Mouse (Mus musculus) embryonic facial prominence, embryonic 10.5 days (tissue): ENCODE results near the gene 3100002H09Rik. TPM values are rescaled to one million over a fixed set of nuclear protein-coding genes. Genes with fewer than 3 reads are reported as not detected.

Source experiments
- DNase-seq: peaks from one replicate; pipeline ENCODE4 v3.0.0-alpha.2; 2017; ENCODE audit warnings: low spot score
- H3K27ac ChIP-seq: fragments of 300-500 bp; sonication (generic); replicated peaks from 2 replicates; pipeline ENCODE4 v1.5.1; 2016; ENCODE audit warnings: mild to moderate bottlenecking
- H3K27me3 ChIP-seq: fragments of 300-500 bp; sonication (generic); replicated peaks from 2 replicates; pipeline ENCODE4 v1.6.1; 2016; ENCODE audit warnings: low read depth, mild to moderate bottlenecking; ENCODE audit not compliant: poor library complexity, severe bottlenecking
- H3K36me3 ChIP-seq: fragments of 300-500 bp; sonication (generic); replicated peaks from 2 replicates; pipeline ENCODE4 v1.6.1; 2016; ENCODE audit warnings: mild to moderate bottlenecking, moderate library complexity
- H3K4me1 ChIP-seq: fragments of 300-500 bp; sonication (generic); 2 replicates; pipeline ENCODE4 v1.6.1; 2016
- H3K4me3 ChIP-seq: fragments of 300-500 bp; sonication (generic); 2 replicates; pipeline ENCODE4 v1.5.1; 2016; ENCODE audit warnings: mild to moderate bottlenecking, moderate library complexity
- H3K9me3 ChIP-seq: fragments of 300-500 bp; sonication (generic); 2 replicates; pipeline ENCODE4 v1.6.1; 2016; ENCODE audit warnings: mild to moderate bottlenecking
- WGBS: fragments of 180-500 bp; shearing (Covaris S2); methylation state at CpG from one replicate; pipeline ENCODE4 v1.1.7; 2016; 5-methylcytosine and 5-hydroxymethylcytosine counted together
- polyA plus RNA-seq: library from polyadenylated mRNA; unstranded; fragments of >200 nt; fragmentation: Nextera tagmentation; extraction: Ambion mirVana; gene quantifications from 2 replicates; pipeline ENCODE4 v1.2.1, GENCODE M21; 2016

3100002H09Rik gene
- polyA plus RNA-seq, 1 experiment from 2014 or later: 0.24 TPM

GRCm38 (mm10) chr4:124633281-124633680 is 22.7 kb upstream of the 3100002H09Rik start:
- Histone ChIP-seq H3K4me1 (no peaks in the 10 kb centered on the region), H3K9me3 (no peaks in the 10 kb centered on the region), H3K4me3 (no peak overlapping the region), H3K36me3 (no peaks in the 10 kb centered on the region), H3K27me3 (peaks cover 26% of the 10 kb centered on the region), H3K27ac (no peak overlapping the region)
- DNase-seq: peak; percentile 79
- 8% methylated on average over 9 of the region's 9 CpGs for WGBS

- Histone ChIP-seq H3K4me1 (no peaks in the 10 kb centered on the region), H3K9me3 (no peaks in the 10 kb centered on the region), H3K36me3 (no peaks in the 10 kb centered on the region), H3K27me3 (peaks cover 22% of the 10 kb centered on the region), H3K4me3 (no peak overlapping the region), H3K27ac (no peak overlapping the region)
- 74% methylated on average over 10 of the region's 10 CpGs for WGBS
- DNase-seq: no peak
These were observed 22.3 kb upstream of the 3100002H09Rik start for GRCm38 (mm10) chr4:124632856-124633255.

GRCm38 (mm10) chr4:124631456-124631855 is 20.9 kb upstream of the 3100002H09Rik start:
- DNase-seq: no peak
- Histone ChIP-seq H3K4me1 (peaks cover 4% of the 10 kb centered on the region), H3K4me3 (no peak overlapping the region), H3K9me3 (no peaks in the 10 kb centered on the region), H3K27me3 (peaks cover 14% of the 10 kb centered on the region; the same call in 1 of the 2 replicates), H3K27ac (no peak overlapping the region), H3K36me3 (no peaks in the 10 kb centered on the region)
- WGBS: 59% methylated on average over 4 of the region's 4 CpGs

DNA sequence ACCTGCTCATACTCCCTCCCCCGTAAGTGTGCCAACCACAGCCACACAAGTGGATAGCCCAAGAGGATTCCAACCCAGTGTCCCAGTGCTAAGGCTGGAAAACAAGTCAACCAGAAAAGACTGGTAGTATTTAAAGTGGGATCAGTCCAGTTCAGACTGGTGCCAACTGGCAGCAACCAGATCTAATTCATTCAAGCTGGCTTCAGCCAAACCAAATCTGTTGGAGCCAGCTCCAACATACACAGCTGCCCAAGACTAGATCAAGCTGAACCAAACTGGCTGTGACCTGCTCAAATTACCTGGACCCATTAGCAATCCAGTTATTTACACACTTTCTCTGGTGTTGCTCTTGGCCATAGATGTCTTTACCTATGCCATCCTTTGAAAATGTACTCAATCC is 16.2 kb upstream of the 3100002H09Rik start:
- no peak for DNase-seq
- Histone ChIP-seq H3K4me3 (no peak overlapping the region), H3K27me3 (peaks cover 14% of the 10 kb centered on the region), H3K9me3 (no peaks in the 10 kb centered on the region), H3K36me3 (no peaks in the 10 kb centered on the region), H3K27ac (no peak overlapping the region), H3K4me1 (peaks cover 22% of the 10 kb centered on the region)
- 88% methylated on average over 1 of the region's 1 CpGs for WGBS

DNA sequence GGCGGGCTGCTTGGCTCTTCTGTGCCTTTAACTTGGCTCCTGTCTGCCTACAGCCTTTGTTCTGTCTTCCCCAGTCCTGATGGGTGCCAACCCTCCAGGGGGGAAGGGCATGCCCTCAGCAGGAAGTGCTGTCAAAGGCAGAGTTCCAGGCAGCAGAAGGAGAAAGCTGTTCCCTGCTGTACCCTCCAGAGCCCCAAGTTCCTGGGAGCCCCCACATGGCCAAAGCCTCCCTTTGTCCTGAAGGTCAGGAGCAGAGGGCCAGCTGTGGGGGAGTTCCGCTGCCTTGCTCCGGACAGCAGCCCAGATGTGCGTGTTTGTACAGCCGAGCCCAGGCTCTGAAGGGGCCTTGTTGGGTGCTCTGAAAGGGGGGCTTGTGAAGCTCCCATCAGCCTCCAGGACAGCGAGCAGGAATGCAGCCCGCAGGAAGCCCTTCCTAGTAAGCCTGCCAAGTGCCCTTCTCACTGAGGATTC is 13.5 kb upstream of the 3100002H09Rik start:
- no peak overlapping the region for H3K4me3 ChIP-seq
- no peak for DNase-seq
- WGBS: 23% methylated on average over 7 of the region's 7 CpGs

GRCm38 (mm10) chr4:124622566-124622965 is 12.0 kb upstream of the 3100002H09Rik start:
- DNase-seq: no peak
- Histone ChIP-seq H3K9me3 (no peaks in the 10 kb centered on the region), H3K4me1 (peaks cover 34% of the 10 kb centered on the region), H3K27me3 (peaks cover 36% of the 10 kb centered on the region), H3K4me3 (no peak overlapping the region), H3K27ac (no peak overlapping the region), H3K36me3 (no peaks in the 10 kb centered on the region)
- 89% methylated on average over 5 of the region's 5 CpGs for WGBS

More for the DNA sequence above, 13.5 kb upstream of the 3100002H09Rik start:
- Histone ChIP-seq H3K9me3 (no peaks in the 10 kb centered on the region), H3K4me1 (peaks cover 25% of the 10 kb centered on the region), H3K27me3 (peaks cover 28% of the 10 kb centered on the region), H3K36me3 (no peaks in the 10 kb centered on the region), H3K27ac (peak overlapping the region; percentile 58)

GRCm38 (mm10) chr4:124621406-124621805 is 10.8 kb upstream of the 3100002H09Rik start:
- H3K27me3 ChIP-seq: peaks cover 46% of the 10 kb centered on the region
- no peak overlapping the region for H3K27ac ChIP-seq
- no peak overlapping the region for H3K4me3 ChIP-seq
- no peaks in the 10 kb centered on the region for H3K9me3 ChIP-seq
- peaks cover 38% of the 10 kb centered on the region for H3K4me1 ChIP-seq
- no peaks in the 10 kb centered on the region for H3K36me3 ChIP-seq
- no peak for DNase-seq
- WGBS: 73% methylated on average over 11 of the region's 11 CpGs

DNA sequence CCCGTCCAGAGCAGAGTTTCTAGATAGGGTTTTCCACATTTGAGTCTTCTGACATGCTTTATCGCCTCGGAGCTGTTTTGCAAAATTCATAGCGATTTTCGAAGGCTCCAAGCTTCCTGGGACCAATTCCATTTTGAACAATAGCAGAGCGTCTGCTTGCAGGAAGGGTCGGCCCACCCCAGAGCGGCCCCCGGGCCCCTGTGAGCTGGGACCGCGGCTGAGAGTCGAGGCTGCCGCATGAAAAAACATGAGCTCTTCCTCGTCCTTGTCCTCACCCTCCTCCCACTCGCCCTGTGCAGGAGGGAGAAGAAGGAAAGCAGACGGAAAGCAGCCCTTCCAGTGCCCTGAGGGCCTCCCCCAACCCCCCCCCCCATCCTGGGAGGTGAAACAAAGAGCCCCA is 8.0 kb upstream of the 3100002H09Rik start:
- 11% methylated on average over 16 of the region's 16 CpGs for WGBS
- Histone ChIP-seq H3K36me3 (no peaks in the 10 kb centered on the region), H3K9me3 (no peaks in the 10 kb centered on the region), H3K4me3 (peak overlapping the region; percentile 19; the same call in 1 of the 2 replicates), H3K27me3 (peaks cover 52% of the 10 kb centered on the region), H3K4me1 (peaks cover 44% of the 10 kb centered on the region), H3K27ac (peak overlapping the region; percentile 65)
- DNase-seq: peak; percentile 27

DNA sequence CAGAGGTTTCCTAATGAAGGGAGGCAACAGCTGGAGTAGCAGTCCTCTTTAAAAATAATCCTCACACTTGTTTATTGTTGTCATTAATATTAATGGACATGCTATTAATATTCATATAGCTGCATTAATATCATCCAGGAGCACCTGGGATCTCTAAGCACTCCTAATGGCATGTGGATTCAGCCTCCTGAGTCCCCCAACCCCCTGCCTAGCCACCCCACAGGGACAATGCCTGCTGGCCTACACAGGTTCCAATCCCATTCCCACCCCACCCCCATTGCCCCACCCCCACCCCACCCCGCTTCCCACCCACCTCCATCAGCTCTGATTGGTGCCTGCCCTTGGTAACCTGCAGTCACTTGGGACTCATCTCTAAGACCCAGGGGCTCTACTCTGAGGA is 6.0 kb upstream of the 3100002H09Rik start:
- no peaks in the 10 kb centered on the region for H3K9me3 ChIP-seq
- H3K27me3 ChIP-seq: peaks cover 53% of the 10 kb centered on the region
- no peak overlapping the region for H3K4me3 ChIP-seq
- no peak overlapping the region for H3K27ac ChIP-seq
- no peaks in the 10 kb centered on the region for H3K36me3 ChIP-seq
- peaks cover 50% of the 10 kb centered on the region for H3K4me1 ChIP-seq
- DNase-seq: no peak
- WGBS: 53% methylated on average over 1 of the region's 1 CpGs

DNA sequence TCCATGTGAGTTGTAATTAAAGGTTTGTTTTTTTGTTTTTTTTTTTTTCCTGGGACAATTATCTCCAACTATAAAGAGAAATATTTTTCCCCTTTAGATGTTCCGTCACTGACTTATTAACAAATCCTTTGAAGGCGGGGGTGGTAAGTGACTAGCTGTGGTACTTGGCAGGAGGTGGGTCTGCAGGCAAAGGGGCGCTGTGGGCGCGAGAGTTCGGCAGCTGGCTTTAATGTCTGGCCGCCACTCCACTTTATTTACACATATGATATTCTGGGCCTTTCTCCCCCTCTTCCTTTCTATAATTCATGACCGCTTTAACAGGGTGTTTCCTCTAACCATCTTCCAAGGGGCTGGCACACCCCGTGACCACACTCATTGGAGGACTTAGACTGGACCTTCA is 5.4 kb upstream of the 3100002H09Rik start:
- Histone ChIP-seq H3K27ac (no peak overlapping the region), H3K4me3 (no peak overlapping the region), H3K4me1 (peaks cover 50% of the 10 kb centered on the region), H3K36me3 (no peaks in the 10 kb centered on the region), H3K27me3 (peaks cover 53% of the 10 kb centered on the region), H3K9me3 (no peaks in the 10 kb centered on the region)
- no peak for DNase-seq
- 77% methylated on average over 9 of the region's 9 CpGs for WGBS

GRCm38 (mm10) chr4:124615406-124615960 is 4.9 kb upstream of the 3100002H09Rik start:
- Histone ChIP-seq H3K27me3 (peaks cover 52% of the 10 kb centered on the region), H3K9me3 (no peaks in the 10 kb centered on the region), H3K4me1 (peaks cover 50% of the 10 kb centered on the region), H3K27ac (no peak overlapping the region), H3K4me3 (no peak overlapping the region), H3K36me3 (no peaks in the 10 kb centered on the region)
- 64% methylated on average over 14 of the region's 14 CpGs for WGBS
- DNase-seq: no peak

DNA sequence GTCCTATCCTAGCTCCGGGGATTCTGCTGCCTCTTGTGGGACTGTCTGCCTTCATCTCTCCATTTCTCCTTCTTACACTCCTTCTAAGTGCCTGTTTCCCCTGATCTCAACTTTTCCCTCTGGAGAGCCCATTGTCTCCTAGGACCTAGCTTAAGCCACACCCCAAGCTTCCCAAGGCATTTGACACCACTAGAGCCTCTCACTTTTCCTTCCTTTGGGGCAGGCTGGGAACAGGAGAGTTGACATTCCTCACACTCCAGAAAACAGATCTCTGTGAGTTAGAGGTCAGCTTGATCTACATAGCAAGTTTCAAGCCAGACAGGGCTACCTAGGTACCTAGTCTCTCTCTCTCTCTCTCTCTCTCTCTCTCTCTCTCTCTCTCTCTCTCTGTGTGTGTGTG is 3.6 kb upstream of the 3100002H09Rik start:
- H3K36me3 ChIP-seq: no peaks in the 10 kb centered on the region
- no peak overlapping the region for H3K4me3 ChIP-seq
- H3K9me3 ChIP-seq: no peaks in the 10 kb centered on the region
- H3K27ac ChIP-seq: no peak overlapping the region
- WGBS: 0% methylated on average over 1 of the region's 1 CpGs
- no peak for DNase-seq
- peaks cover 39% of the 10 kb centered on the region for H3K27me3 ChIP-seq
- peaks cover 50% of the 10 kb centered on the region for H3K4me1 ChIP-seq

- H3K4me1 ChIP-seq: peaks cover 39% of the 10 kb centered on the region
- H3K36me3 ChIP-seq: no peaks in the 10 kb centered on the region
- WGBS: 75% methylated on average over 4 of the region's 4 CpGs
- no peak for DNase-seq
- H3K27ac ChIP-seq: no peak overlapping the region
- no peak overlapping the region for H3K4me3 ChIP-seq
- peaks cover 29% of the 10 kb centered on the region for H3K27me3 ChIP-seq
- no peaks in the 10 kb centered on the region for H3K9me3 ChIP-seq
These were observed 1.2 kb upstream of the 3100002H09Rik start for GRCm38 (mm10) chr4:124611768-124612167.
